Mouse (Mus musculus): ENCODE measurements around the gene Xpot. TPM values are rescaled to one million over a fixed set of nuclear protein-coding genes. Genes with fewer than 3 reads are reported as not detected.

The Xpot gene
- 128 and 129 TPM in 2 replicates for total RNA-seq (2012; rRNA removed)

DNA sequence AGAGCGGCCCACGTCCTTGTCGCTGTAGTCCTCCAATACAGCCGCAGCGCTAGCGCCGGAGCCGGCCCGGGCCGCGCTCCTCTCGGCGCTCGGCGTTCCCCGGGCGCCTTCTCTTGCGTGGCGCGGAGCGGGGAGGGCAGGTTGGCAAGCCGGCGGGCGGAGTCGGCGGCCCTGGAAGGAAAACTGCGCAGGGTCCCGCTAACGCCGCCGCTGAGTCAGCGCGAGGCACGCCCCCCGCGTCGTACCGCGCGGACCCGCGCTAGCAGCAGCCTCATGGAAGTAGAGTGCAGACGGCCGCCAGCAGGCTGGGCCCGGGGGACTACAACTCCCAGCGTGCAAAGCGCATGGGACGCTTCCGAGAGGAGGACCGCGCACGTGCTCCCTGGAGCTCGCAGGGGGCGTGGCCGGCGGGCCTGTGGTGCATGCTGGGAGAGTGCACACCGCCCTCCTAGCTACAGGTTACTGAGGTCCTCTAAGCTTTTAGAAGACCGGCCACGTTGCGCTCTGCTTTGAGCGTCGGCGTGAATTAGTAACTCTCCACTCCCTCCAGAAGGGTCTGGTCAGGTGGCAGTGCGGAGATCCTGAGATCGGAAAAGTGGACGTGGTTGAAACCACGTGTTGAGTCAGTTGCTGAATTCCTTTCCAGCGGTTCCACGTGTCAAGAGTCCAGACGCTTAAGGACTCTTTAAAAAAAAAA is at the start of gene Xpot:
TSS of gene Xpot (minus strand) at position 147 of the 697 bp plus-strand sequence.
- DNase-seq (ENCODE audit: low read depth, low spot score): peak; percentile 95
- peaks cover 0 to 6% of the 10 kb centered on the region in 2 experiments; a peak in 1 of 4 replicates for H3K4me1 ChIP-seq (ENCODE audit: control insufficient read depth in 2 of 2, insufficient read depth in 2 of 2, low read length in 2 of 2, poor library complexity in 1 of 2)
- H3K9ac ChIP-seq (ENCODE audit: insufficient read depth, low read depth, low read length, poor library complexity, severe bottlenecking): peak within 1 kb of the TSS; percentile 93
- TF ChIP-seq CHD2 (IDR thresholded peaks at IDR 0.05; ENCODE audit: low read depth, low read length) (no peak), ZC3H11A (IDR thresholded peaks at IDR 0.05; ENCODE audit: borderline replicate concordance, low read depth, low read length) (no peak), ZNF384 (IDR thresholded peaks at IDR 0.05; ENCODE audit: low read depth, low read length) (peak; percentile 70; the same call in 1 of the 2 replicates), HCFC1 (IDR thresholded peaks at IDR 0.05; ENCODE audit: borderline replicate concordance, insufficient read depth, low read length) (peak; percentile 97), MAFK (IDR thresholded peaks at IDR 0.05; ENCODE audit: insufficient read depth, low read depth, low read length) (peak; percentile 88)
- peak within 1 kb of the TSS; percentile 75 for H3K27ac ChIP-seq (ENCODE audit: insufficient read depth, low read depth, low read length, poor library complexity, severe bottlenecking)
- in situ Hi-C loops (cut with MboI; ENCODE audit: low sequenced_read_pairs in 2 of 2, unreplicated experiment in 2 of 2): no loop called here
- peaks cover under 1% of the 10 kb centered on the region for H3K36me3 ChIP-seq (ENCODE audit: control insufficient read depth, insufficient read depth, low read length, poor library complexity, severe bottlenecking)
- no peaks in the 10 kb centered on the region for H3K9me3 ChIP-seq (ENCODE audit: control insufficient read depth, insufficient read depth, low read depth, low read length)
- H3K4me3 ChIP-seq (ENCODE audit: insufficient read depth in 1 of 2, low read depth in 1 of 2, low read length in 2 of 2, poor library complexity in 1 of 2, severe bottlenecking in 1 of 2): peak within 1 kb of the TSS; percentile 64 to 90

DNA sequence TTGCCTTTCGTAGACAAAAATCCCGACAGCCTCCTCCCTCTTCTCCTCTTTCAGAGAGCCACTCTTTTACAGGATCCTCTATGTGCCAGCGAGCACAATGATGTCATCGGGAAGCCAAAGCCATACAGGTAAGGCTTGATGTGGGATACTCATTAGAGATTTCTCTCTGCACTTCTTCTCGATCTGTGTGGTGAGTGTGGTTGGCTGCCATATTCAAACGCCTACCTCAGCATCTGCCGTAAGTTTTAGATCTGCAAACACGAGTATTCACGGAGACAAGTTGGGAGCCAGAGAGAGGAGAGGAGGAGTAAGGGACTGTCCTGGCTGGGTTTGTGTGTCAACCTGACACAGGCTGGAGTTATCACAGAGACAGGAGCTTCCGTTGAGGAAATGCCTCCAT is 43.0 kb upstream of the Xpot start:
- Histone ChIP-seq H3K36me3 (ENCODE audit: control insufficient read depth, insufficient read depth, low read length, poor library complexity, severe bottlenecking) (no peaks in the 10 kb centered on the region), H3K9me3 (ENCODE audit: control insufficient read depth, insufficient read depth, low read depth, low read length) (no peaks in the 10 kb centered on the region), H3K9ac (ENCODE audit: insufficient read depth, low read depth, low read length, poor library complexity, severe bottlenecking) (no peak overlapping the region), H3K27ac (ENCODE audit: insufficient read depth, low read depth, low read length, poor library complexity, severe bottlenecking) (no peak overlapping the region), H3K4me3 (ENCODE audit: insufficient read depth in 1 of 2, low read depth in 1 of 2, low read length in 2 of 2, poor library complexity in 1 of 2, severe bottlenecking in 1 of 2) (no peak overlapping the region), H3K4me1 (ENCODE audit: control insufficient read depth in 2 of 2, insufficient read depth in 2 of 2, low read length in 2 of 2, poor library complexity in 1 of 2) (peaks cover 0 to 4% of the 10 kb centered on the region in 2 experiments; a peak in 2 of 4 replicates)
- DNase-seq (ENCODE audit: low read depth, low spot score): no peak
- TF ChIP-seq MAFK (IDR thresholded peaks at IDR 0.05; ENCODE audit: insufficient read depth, low read depth, low read length) (no peak), HCFC1 (IDR thresholded peaks at IDR 0.05; ENCODE audit: borderline replicate concordance, insufficient read depth, low read length) (no peak), ZC3H11A (IDR thresholded peaks at IDR 0.05; ENCODE audit: borderline replicate concordance, low read depth, low read length) (no peak), ZNF384 (IDR thresholded peaks at IDR 0.05; ENCODE audit: low read depth, low read length) (no peak), CHD2 (IDR thresholded peaks at IDR 0.05; ENCODE audit: low read depth, low read length) (no peak)
- in situ Hi-C loops (cut with MboI; ENCODE audit: low sequenced_read_pairs in 2 of 2, unreplicated experiment in 2 of 2): no loop called here

DNA sequence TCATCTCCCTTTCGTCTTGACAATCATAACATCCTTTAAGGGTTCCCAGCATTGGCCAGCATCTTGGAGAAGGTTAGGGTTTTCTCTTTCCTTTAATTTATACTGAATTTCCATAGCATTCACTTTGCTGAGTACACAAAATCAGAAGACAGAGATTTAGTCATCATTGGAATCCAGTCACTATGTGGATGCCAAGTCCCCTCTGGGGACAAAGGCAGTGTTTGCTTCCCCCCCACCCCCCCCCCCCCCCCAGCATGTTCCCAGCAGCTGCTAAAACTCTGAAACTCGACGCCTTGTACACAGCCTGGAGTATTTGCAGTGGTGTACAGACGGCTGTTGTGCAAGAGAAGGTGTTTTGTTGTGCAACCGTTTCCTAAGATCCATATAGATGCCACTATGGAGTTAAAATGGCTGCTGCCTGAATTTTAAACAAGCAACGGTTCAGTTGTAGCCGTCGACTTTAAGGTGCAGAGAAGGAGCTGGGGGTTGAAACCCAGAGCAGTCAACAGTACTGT is 39.6 kb upstream of the Xpot start:
- H3K4me1 ChIP-seq (ENCODE audit: control insufficient read depth in 2 of 2, insufficient read depth in 2 of 2, low read length in 2 of 2, poor library complexity in 1 of 2): peaks cover 0 to 14% of the 10 kb centered on the region in 2 experiments; a peak in 2 of 4 replicates
- no peak overlapping the region for H3K9ac ChIP-seq (ENCODE audit: insufficient read depth, low read depth, low read length, poor library complexity, severe bottlenecking)
- in situ Hi-C loops (cut with MboI; ENCODE audit: low sequenced_read_pairs in 2 of 2, unreplicated experiment in 2 of 2): no loop called here
- H3K27ac ChIP-seq (ENCODE audit: insufficient read depth, low read depth, low read length, poor library complexity, severe bottlenecking): no peak overlapping the region
- DNase-seq (ENCODE audit: low read depth, low spot score): no peak
- no peaks in the 10 kb centered on the region for H3K36me3 ChIP-seq (ENCODE audit: control insufficient read depth, insufficient read depth, low read length, poor library complexity, severe bottlenecking)
- no peaks in the 10 kb centered on the region for H3K9me3 ChIP-seq (ENCODE audit: control insufficient read depth, insufficient read depth, low read depth, low read length)
- TF ChIP-seq HCFC1 (IDR thresholded peaks at IDR 0.05; ENCODE audit: borderline replicate concordance, insufficient read depth, low read length): no peak
- no peak for TF ChIP-seq CHD2 (IDR thresholded peaks at IDR 0.05; ENCODE audit: low read depth, low read length)
- no peak for TF ChIP-seq ZNF384 (IDR thresholded peaks at IDR 0.05; ENCODE audit: low read depth, low read length)
- no peak overlapping the region for H3K4me3 ChIP-seq (ENCODE audit: insufficient read depth in 1 of 2, low read depth in 1 of 2, low read length in 2 of 2, poor library complexity in 1 of 2, severe bottlenecking in 1 of 2)

DNA sequence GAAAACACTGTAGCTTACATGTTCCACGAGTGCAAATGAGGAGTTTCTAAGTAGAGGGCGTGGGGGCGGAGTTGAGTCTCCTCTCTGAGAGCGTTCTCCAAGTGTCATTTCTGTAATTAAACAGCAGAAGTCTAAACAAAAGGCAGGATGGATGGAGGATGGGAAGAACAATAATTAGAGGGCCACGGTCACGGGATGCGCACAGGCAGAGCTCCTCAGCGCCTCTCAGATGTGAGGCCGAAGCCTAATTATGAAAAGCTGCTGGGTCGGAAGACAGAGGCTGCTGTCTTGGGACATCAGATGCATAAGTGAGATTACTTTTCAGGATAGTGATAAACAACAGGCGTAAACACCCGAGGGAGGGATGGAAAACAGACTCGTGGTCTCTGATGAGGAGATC is 37.5 kb upstream of the Xpot start:
- in situ Hi-C loops (cut with MboI; ENCODE audit: low sequenced_read_pairs in 2 of 2, unreplicated experiment in 2 of 2): no loop called here
- H3K4me3 ChIP-seq (ENCODE audit: insufficient read depth in 1 of 2, low read depth in 1 of 2, low read length in 2 of 2, poor library complexity in 1 of 2, severe bottlenecking in 1 of 2): no peak overlapping the region
- H3K4me1 ChIP-seq (ENCODE audit: control insufficient read depth in 2 of 2, insufficient read depth in 2 of 2, low read length in 2 of 2, poor library complexity in 1 of 2): peaks cover 0 to 14% of the 10 kb centered on the region in 2 experiments; a peak in 2 of 4 replicates
- no peak overlapping the region for H3K9ac ChIP-seq (ENCODE audit: insufficient read depth, low read depth, low read length, poor library complexity, severe bottlenecking)
- DNase-seq (ENCODE audit: low read depth, low spot score): no peak
- no peak for TF ChIP-seq ZC3H11A (IDR thresholded peaks at IDR 0.05; ENCODE audit: borderline replicate concordance, low read depth, low read length)
- TF ChIP-seq MAFK (IDR thresholded peaks at IDR 0.05; ENCODE audit: insufficient read depth, low read depth, low read length): no peak
- TF ChIP-seq HCFC1 (IDR thresholded peaks at IDR 0.05; ENCODE audit: borderline replicate concordance, insufficient read depth, low read length): no peak
- no peak for TF ChIP-seq ZNF384 (IDR thresholded peaks at IDR 0.05; ENCODE audit: low read depth, low read length)
- no peak for TF ChIP-seq CHD2 (IDR thresholded peaks at IDR 0.05; ENCODE audit: low read depth, low read length)
- no peaks in the 10 kb centered on the region for H3K9me3 ChIP-seq (ENCODE audit: control insufficient read depth, insufficient read depth, low read depth, low read length)
- H3K36me3 ChIP-seq (ENCODE audit: control insufficient read depth, insufficient read depth, low read length, poor library complexity, severe bottlenecking): no peaks in the 10 kb centered on the region
- no peak overlapping the region for H3K27ac ChIP-seq (ENCODE audit: insufficient read depth, low read depth, low read length, poor library complexity, severe bottlenecking)
